Mouse (Mus musculus) frontal cortex, postnatal 36 days (tissue): ENCODE results near the gene Gpr55.
A peak's percentile ranks its signal among the peaks of the same experiment; 100 is the strongest.

ENCODE experiments used
- DNase-seq, 2 experiments: peaks; one replicate each; pipeline ENCODE4 v3.0.0; 2022; ENCODE audit warnings: low spot score in 2 of 2

Gene Gpr55

GRCm38 (mm10) chr1:85916830-85917450 lies 43.9 kb downstream of the Gpr55 start:
- DNase-seq: peak in 1 of 2 experiments; percentile 89

GRCm38 (mm10) chr1:85915890-85916289 lies 44.9 kb downstream of the Gpr55 start:
- no peak for DNase-seq

- no peak for DNase-seq
Measured at GRCm38 (mm10) chr1:85913078-85913755, 47.6 kb downstream of the Gpr55 start.

GRCm38 (mm10) chr1:85908754-85909590 lies 51.8 kb downstream of the Gpr55 start:
- DNase-seq: no peak

- DNase-seq: no peak
Measured at GRCm38 (mm10) chr1:85906892-85907291, 53.9 kb downstream of the Gpr55 start.

- DNase-seq: no peak
Measured at GRCm38 (mm10) chr1:85902108-85902561, 58.7 kb downstream of the Gpr55 start.

- no peak for DNase-seq
Measured at GRCm38 (mm10) chr1:85901516-85902107, 59.2 kb downstream of the Gpr55 start.

- no peak for DNase-seq
Measured at GRCm38 (mm10) chr1:85900521-85901333, 60.1 kb downstream of the Gpr55 start.

GRCm38 (mm10) chr1:85899388-85899761 lies 61.4 kb downstream of the Gpr55 start:
- DNase-seq: no peak

GRCm38 (mm10) chr1:85898761-85899387 lies 61.9 kb downstream of the Gpr55 start:
- DNase-seq: no peak

GRCm38 (mm10) chr1:85897901-85898760 lies 62.7 kb downstream of the Gpr55 start:
- DNase-seq: no peak

GRCm38 (mm10) chr1:85896781-85897700 lies 63.8 kb downstream of the Gpr55 start:
- no peak for DNase-seq

- DNase-seq: no peak
Measured at GRCm38 (mm10) chr1:85896110-85896509, 64.7 kb downstream of the Gpr55 start.

- peak in 1 of 2 experiments; percentile 70 for DNase-seq
Measured at GRCm38 (mm10) chr1:85895391-85895837, 65.4 kb downstream of the Gpr55 start.

- DNase-seq: peak in 1 of 2 experiments; percentile 43
Measured at GRCm38 (mm10) chr1:85894748-85895360, 66.0 kb downstream of the Gpr55 start.

GRCm38 (mm10) chr1:85894231-85894747 lies 66.5 kb downstream of the Gpr55 start, which contains the start of gene Itm2c:
TSS of gene Itm2c (plus strand) at chr1:85894281.
- peak; percentile 91 to 93 for DNase-seq
